Mouse (Mus musculus): ENCODE results near the gene D630039A03Rik.
"Not testable (repeated sequence)": the region's sequence is repeated elsewhere in the genome, so short reads cannot be mapped to it uniquely, and the experiment has no call there.

Gene D630039A03Rik

DNA sequence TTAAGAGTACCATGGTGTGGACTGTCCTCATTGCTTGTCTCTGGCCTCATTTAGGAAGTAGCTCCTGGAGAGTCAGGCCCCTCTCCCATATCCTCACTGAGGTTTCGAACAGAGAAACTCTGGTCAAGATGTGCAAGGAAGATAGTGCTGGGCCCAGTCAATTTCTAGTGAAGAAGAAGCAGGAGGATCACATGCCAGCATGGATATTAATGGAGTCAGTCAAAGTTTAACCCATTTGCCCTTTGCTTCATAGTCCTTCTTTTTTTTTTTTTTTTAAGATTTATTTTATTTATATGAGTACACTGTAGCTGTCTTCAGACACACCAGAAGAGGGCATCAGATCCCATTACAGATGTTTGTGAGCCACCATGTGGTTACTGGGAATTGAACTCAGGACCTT, 27.1 kb downstream of the D630039A03Rik start:
- DNase-seq (ENCODE audit: low spot score in 2 of 2): not testable (repeated sequence)

DNA sequence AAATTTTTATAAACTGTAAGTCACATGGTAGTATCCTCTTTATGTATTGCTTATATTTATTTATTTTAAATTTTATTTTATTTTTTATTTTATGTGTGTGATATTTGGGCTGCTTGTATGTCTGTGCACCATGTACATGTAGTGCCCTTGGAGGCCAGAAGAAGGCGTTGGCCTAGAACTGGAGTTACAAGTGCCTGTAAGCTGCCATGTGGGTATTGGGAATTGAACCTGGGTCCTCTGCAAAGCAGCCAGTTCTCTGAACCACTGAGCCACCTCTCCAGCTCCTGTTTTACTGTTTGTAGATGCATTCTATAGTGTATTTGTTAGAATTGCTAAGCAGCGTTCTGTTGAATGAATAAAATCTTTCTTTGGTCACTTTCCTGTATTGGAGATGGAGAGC, 27.9 kb downstream of the D630039A03Rik start:
- DNase-seq (ENCODE audit: low spot score in 2 of 2): no peak

DNA sequence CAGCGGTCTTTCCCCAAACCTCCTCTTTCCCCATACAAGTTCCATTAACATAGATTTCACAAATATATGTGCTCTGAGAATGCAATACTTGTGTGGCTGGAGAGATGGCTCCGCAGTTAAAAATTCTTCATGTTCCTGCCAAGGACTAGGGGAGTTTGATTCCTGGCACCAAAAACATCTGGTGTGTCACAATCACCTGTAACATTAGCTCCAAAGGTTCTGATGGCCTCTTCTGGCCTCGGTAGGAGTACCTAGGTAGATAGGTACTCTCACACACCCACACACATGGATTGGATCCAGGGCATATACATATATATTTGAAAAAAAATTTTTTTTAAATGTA, 29.2 kb downstream of the D630039A03Rik start:
- no peak for DNase-seq (ENCODE audit: low spot score in 2 of 2)

DNA sequence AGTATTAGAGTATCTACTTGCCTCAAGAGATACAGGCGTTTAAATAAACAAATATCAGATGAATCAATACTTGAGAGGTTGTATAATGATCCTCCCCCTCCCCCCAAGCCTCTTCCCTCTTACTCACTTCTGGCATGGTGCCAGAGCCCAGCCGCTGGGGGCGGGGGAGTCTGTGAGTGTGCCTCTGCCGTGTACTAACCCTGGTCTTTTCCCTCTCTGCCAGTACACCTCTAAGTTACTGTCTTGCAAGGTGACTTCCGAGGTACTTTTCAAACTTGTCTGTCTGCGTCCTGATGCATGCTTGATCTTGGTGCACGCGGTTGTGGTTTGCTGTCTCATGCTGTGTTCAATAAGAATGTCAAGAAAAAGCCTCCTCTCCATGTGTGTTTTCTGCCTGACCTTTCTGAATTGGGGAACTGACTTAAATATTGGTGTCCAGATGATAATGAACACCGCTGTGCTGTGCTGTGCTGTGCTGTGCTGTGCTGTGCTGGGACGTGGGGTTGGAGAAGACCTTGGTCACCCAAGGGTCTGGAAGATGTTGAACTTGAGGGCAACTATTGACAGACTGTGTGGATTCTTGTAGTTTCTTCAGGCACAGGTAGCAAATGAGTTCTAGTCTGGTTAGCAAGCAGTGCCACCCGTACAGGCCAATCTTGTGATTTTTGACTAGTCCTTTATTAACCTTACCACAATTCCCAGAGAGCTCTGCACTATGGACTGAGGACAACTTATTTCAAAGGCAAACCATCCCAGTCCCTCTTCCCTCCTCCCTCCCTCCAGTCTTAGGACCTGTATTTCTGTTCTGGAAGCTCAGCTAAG, 29.8 kb downstream of the D630039A03Rik start:
- DNase-seq (ENCODE audit: low spot score in 2 of 2): no peak

DNA sequence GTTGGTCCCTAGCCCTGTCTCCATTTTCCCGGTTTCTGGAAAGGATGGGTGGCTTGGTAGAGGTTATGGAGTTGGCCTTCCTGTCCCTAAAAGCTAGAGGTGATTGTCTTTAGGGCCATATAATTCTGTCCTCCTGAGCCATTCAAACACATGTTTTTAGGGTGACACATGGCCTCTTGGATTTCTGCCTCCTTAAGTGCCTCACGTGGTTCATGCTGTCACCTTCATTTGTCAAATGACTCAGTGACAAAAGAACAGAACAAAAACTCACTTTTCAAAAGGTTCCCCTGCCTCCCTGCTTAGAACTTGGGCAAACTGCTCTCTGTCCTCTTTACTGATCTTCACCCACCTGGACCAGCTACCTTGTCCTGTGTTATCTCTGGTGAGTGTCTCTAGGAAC, 30.9 kb downstream of the D630039A03Rik start:
- no peak for DNase-seq (ENCODE audit: low spot score in 2 of 2)

DNA sequence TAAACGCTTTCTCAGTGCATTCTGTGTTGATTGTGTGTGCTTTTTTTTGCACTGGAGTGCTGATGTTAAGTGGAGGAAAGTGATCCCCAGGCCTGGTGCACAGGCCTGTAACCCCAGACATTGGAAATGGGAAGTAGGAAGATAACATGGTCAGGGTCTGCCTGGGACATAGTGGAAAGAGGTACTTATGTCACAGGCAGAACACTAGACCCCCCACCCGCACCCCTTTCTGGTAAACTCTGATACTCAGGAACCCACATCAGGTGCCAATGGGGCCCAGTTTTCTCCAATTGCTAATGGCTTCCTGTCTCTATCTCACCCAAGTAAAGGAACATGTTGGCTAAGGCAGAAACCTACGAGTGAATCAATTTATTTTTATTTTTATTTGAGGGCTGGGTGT, 31.6 kb downstream of the D630039A03Rik start:
- DNase-seq (ENCODE audit: low spot score in 2 of 2): no peak

DNA sequence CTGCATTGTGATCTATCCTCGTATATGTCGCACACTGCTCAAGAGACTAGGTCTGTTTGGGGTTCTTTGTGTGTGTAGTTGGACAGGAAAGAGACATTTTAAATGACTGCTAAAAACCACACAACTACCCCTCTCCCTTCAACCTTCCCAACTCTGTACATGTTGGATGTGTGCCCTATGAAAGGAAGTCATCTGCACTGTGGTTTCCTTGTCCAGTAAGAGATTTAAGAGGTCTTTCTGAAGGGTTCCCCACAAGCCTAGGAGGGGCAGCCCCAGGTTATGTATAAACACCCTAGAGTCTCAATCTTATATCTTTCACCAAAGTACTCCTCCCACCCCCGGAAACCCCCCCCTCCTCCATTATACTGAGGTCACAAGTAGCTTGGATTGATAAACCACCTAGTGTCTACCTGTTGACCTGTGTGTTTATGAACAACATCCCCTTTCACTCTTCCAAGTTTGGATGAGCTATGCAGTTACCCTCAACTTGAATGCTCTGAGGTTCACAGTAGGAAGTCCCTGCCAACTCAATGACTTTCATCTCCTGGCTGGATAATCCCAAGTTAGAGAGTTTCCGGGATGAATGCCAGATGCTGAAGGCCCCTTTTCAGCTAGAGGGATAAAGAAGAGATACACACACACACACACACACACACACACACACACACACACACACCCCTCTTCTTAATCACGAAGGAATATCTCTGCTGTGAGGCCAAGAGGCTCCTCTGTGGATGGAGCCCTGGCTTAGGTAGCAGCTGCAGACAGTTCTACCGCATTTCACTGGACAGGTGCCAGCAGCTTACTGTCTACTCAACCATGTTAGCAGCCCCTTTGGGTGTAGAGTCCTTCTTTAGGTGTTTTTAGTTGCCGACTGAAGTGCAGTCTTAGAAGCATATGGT, 32.3 kb downstream of the D630039A03Rik start:
- no peak for DNase-seq (ENCODE audit: low spot score in 2 of 2)

DNA sequence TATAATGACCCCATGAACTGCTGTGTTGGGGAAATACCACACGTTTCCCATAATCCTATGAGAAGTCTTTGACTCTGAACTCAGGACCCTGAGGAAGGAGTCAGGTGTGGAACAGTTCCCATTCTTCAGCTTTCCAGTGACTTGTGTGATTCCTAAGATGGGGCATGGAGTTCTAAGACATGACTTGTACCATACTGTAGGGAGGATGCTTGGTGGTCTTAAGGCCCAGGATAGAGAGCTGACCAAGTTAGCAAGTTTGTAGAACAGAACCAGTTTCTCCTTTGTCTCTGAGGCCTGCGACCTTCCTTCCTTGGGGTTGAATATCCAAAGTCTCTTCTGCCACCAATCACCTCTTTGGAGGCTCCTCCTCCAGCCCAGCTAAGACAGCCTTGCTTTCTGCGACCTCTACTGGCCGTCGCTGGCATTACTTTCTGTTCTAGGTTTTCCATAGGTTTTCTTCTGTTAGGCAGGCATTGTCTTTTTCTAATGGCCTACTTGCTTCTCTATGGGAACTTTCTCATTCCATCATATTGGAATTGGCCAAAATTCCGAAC, 36.2 kb downstream of the D630039A03Rik start:
- peak; percentile 39 to 81 for DNase-seq (ENCODE audit: low spot score in 2 of 2)

DNA sequence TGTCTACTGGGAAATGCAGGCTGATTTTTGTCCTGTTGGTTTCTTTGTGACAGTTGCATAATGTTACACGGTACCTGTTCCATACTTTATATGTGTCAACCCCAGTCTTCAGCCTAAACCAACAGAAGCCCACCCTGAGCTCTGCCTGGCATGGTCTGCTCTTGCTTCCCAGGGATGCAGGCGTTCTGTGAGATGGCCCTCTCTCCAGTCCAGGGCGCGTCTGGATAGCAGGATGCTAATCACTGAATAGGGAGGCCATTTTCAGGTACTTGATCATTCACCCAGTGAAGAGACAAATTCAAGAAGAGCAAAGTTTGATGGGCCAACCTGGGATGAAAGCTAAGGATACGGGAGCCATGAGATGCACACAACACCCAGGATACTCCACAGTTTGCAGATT, 37.0 kb downstream of the D630039A03Rik start:
- no peak for DNase-seq (ENCODE audit: low spot score in 2 of 2)

DNA sequence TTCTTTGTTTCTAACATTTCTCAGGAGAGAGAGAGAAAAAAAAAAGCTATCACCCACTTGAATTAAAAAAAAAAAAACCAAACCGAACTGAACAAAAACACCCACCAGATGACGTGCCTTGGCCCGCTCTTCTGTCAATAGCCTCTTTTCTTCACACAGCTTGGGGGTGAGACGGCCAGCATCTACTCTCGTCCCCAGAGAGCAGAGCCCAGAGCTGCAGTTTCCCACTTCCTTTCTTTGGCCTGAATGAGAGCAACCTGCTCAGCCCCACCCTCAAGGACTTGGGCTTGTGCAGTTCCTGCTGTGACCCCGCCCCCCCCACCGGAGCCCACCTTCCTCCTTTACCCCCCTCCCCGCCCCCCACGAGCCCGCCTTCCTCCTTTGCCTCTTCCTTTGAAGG, 48.6 kb downstream of the D630039A03Rik start:
- DNase-seq (ENCODE audit: low spot score in 2 of 2): no peak

DNA sequence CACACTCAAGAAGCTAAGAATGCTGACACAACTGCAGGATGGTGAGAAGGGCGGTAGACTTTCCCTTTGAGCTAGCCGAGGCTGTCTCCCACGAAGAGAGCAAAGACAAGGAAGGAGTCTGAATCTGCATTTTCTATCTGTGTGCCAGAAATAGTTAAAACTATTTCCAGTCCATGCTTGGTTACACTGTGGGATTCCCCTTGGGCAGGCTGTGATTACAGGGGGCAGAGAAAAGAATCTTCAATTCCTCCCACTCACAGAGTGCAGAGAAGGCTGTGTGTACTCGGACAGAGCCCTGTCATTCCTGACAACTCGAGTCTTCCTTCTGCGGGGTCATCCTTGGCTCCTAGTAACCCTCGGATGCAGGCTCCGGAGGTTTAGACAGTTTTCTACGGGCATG, 49.1 kb downstream of the D630039A03Rik start:
- no peak for DNase-seq (ENCODE audit: low spot score in 2 of 2)

DNA sequence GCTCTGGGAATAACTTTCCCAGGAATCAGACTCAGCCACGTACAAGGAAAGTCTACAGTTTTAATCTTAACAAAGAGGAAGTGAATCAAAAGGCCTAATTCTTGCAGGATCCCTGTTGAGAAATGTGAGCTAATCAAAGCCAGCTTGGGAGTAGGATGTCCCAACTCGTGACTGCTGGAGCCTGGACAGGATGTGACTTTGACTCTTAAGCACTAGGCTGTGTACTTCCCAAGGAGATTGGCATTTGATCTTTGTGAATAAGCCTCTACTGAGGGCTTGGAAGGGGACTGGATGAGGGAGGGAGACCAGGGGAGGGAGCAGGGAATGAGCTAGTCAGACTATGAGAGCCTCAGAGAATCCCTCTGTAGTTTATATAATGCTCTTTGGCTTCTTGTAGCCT, 50.0 kb downstream of the D630039A03Rik start:
- no peak for DNase-seq (ENCODE audit: low spot score in 2 of 2)

DNA sequence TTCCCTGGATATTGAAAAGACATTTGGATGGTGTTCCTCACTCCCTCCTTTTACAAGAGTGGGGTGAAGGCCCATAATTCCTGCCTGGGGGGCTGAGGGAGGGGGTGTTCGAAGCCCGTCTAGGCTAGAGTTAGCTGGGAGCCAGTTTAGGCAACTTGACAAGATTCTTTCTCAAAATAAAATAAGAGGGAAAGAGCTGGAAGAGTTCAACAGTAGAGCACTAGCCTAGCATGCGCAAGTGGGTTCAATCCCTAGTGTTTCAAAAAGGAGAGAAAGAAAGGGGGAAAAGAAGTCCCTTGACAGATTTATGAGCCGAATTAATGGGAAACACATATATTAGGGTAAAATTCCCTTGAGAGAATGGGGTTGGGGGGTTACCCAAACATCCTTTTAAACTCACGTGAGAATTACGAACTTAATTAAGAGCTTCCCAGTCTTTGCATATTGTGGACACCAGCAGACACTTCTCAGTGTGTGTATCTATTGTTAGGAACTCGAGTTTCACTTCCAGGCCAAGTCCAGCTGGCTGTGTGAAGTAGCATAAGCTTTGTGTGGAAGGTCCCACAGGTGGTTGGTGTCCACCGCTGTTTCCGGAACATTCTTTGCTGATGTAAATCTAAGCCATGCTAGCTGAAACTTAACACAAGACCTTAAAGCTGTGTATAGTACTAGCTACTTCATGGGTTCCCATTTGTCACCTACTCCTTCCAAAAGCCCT, 53.7 kb downstream of the D630039A03Rik start:
- DNase-seq (ENCODE audit: low spot score in 2 of 2): no peak

DNA sequence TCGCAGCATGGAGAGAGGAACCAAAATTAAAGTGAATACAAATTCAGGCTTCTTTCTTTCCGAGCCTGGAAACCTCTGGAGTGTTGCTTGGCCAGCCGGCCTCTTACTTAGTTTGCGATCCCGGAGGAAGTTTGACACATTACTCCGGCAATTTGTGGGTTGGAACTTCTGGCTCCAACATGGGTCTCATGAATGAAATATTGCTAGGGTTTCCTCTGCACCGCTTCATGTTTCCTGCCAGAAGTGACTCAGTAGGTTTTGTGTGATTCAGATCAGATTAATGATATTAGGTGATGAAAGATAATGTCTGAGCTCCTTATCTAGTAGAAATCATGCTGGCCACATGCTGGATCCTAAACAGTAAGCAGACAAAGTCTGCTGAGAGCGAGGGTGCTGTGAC, 54.2 kb downstream of the D630039A03Rik start:
- DNase-seq (ENCODE audit: low spot score in 2 of 2): no peak

DNA sequence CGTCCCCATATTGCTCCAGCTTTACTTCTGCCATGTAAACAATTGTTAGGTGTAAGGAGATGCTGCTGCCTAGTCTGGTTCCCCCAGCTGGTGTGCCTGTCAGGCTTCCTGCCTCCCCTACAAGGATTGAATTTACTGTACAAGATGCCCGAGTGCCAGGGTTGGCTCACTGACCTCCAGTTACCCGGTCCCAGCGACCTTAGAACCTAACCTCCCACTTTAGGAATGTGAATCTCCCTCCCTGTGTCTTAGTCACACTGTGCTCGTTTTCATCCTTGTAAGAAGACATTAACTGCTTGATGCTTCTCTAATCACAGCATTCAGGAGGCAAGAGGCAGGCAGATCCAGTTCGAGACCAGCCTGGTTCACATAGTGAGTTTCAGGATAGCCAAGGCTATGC, 54.9 kb downstream of the D630039A03Rik start:
- DNase-seq (ENCODE audit: low spot score in 2 of 2): no peak

DNA sequence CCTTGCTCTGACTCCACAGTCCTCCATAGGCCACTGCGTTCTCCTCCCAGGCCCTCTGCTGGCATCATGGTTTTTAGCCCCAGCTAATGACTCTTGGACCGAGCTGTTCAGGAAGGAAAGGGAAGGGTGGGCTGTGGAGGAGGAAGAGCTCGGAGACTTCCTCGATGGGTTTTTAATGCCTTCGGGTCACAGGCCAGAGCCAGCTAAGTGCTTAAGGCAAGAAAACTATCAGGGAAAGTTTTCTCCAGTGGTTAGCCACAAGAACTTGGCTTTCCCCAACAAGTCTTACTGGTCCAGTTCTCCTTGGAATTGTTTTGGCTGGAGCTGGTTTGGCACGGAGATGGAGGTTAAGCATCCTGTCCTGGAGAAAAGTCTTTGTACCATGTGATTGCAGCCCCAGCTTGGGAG, 55.9 kb downstream of the D630039A03Rik start:
- DNase-seq (ENCODE audit: low spot score in 2 of 2): no peak
